Mouse (Mus musculus) right cerebral cortex, adult 2 months (tissue): ENCODE measurements around the gene Herc6.
A peak's percentile ranks its signal among the peaks of the same experiment; 100 is the strongest.

Experiments used
- DNase-seq, 2 experiments: peaks; one replicate each; pipeline ENCODE4 v3.0.0; 2021 to 2022; ENCODE audit warnings: low spot score in 2 of 2

Herc6 gene

DNA sequence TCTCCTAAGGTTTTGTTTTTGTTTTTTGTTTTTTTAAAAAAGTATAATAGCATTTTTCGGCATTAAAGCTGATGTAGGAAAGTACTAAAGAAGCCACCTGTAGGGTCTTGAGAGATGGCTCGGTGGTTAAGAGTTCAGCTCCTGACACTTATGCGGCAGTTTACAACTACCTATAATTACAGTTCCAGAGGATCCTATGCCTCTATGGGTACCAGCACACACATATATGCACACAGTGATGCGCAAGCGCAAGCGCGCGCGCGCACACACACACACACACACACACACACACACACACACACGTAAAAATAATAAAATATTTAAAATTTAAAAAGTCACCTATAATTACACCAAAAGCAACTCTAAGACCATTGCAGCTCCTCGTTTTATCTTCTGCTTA lies 795 bp downstream of the Herc6 start:
- no peak for DNase-seq

DNA sequence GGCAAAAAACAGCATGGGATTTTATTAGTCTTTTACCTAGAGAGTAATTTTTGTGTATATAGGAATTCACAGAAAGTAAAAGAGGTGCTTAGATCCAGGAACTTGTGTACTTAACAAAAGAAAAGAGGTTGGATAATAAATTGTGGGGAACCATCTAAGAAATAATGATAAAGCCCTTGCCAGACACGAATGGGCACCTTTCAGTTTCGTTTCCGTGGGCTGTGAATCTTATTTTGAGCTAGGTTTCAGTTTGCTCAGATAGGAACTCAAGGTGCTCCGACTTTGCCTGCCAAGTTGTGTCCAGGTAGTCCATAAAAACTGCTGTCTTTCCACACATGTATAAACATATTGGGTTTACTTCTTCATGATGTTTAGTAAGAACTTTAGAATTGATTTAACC lies 1.6 kb downstream of the Herc6 start:
- no peak for DNase-seq

DNA sequence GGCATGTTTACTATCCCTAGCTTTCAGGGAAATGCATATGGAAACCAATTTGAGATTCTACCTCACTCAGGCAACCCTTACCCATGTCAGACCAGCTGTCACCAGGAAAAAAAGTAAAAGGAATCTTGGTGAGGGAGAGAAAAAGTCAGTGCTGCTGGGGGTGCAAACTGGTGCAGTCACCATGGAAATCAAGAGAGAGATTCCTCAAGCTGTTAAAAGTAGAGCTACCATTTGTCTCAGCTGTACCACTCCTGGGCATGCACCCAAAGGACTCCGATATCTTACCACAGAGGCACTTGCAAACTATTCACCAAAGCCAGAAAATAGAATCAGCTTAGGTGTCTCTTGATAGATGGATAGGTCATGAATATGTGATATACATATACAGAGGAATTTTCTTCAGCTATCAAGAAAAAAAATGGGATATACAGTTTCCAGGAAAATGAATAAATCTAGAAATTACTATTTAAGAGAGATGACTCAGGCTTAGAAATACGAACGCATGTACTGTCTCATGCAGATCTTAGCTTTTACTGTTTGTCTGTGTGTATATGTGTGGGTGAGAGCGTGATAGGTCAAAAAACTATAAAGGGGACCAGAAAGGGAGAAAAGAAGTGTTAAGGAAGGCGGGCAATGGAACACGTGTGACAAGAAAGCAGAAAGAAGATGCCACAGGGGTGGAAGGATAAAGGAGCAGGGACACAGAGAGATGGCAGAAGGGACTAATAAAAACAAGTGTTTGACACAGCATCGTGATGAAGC lies 24.9 kb downstream of the Herc6 start:
- peak; percentile 56 to 70 for DNase-seq

DNA sequence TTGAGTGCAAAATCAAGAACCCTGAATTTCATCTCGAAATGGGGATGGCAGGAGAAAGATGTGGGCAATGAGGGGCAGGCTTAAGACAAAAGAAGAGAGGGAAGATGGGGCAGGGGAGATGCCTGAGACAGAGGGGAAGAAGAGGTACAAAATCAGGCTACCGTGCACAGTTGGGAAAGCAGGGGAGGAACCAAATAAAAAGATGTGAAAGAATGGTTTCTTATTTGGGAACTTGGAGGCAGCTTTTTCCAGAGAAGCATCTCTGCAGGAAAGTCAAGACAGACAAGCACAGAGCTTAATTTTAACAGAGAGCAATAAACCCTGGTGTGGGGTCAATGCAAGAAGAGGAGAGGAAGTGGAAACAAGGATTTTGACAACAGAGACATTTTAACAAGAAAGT lies 27.2 kb downstream of the Herc6 start:
- no peak for DNase-seq

DNA sequence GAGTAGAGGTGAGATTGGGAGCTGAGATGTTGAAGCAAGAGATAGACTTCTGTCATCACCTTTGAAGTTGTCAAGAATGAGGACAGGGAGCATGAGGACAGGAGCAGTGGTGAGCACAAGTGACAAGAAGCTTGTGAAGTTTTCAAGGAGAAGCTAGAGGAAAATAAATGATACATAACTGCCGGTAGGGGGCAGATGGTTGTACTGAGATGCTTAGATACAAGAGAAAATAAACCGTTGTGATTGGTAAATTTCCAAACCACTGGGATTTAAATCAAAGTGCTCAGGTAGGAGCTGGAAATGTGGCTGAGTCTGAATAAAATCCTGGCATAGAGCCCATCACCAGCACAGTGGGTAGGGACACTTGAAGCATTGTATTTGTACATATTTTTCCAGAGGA lies 28.8 kb downstream of the Herc6 start:
- no peak for DNase-seq

DNA sequence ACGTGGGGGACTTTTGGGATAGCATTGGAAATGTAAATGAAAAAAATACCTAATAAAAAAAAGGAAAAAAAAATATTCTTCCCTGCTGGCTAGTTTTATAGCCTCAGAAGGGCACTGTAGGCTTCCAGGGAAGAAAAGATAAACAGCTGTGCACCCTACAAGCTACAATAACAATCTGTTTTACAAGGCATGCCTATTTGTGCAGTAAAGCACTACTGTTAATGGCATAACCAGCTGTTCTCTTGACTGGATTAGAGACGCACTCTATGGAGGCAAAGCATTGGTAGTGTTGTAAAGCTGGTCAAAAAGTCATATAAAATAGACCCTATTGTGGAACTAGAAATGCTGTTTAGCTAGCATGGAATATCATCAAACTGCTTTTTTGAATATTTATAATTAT lies 35.0 kb downstream of the Herc6 start:
- no peak for DNase-seq

DNA sequence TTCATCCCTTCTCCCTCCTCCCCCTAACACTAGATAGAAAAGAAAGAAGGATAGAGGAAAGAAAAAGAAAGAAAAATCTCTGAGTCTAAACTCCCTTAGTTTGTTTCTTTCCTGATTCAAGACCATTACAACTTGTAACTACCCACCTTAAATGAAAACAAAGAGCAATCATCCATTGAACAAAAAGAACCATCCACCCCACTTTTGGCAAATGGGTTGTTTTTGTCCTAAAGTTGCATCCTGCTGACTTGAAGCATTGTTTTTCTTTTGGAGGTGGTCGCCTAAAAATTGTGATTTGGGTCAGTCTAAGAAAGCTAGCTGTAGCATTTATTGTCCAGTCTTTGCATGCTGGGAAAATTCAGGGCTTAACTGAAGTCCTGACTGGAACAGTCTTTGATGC lies 58.7 kb downstream of the Herc6 start:
- DNase-seq, result no peak

DNA sequence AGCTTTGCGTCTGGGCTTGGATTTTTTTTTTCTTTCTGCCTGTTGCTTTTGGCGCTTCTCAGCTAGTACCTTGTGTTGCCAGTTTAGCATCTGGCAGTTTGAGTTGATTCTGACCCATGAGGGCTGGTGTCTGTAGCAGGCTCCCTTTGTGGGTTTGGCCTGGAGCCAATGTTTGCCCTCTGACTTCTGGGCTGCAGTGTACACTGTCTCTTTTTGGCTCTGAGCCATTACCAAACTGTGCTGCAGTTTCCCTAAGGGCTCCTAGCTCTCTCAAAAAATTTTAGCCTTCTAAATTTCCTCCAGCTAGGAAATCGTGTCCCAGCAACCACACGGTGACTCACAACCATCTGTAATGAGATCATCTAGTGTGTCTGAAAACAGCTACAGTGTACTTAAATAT lies 61.0 kb downstream of the Herc6 start:
- DNase-seq, result peak; percentile 36 to 55

DNA sequence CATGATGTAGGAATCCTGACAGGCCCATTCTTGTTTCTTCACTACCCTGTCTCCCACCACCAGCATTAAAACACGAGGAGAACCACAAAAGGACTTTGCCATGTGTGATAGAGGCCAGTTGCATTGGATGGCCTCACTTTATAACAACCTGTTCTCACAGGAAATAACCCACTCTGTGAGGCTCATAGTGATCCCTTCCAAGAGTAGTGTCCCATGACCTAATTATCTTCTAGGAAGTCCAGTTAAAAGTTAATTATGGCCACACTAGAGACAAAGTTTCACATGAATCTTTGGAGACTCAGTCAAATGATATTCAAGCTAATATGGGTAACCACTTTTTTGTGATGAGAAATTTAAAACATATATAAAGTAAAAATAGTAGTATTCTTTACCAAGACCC lies 66.5 kb downstream of the Herc6 start:
- no peak for DNase-seq

DNA sequence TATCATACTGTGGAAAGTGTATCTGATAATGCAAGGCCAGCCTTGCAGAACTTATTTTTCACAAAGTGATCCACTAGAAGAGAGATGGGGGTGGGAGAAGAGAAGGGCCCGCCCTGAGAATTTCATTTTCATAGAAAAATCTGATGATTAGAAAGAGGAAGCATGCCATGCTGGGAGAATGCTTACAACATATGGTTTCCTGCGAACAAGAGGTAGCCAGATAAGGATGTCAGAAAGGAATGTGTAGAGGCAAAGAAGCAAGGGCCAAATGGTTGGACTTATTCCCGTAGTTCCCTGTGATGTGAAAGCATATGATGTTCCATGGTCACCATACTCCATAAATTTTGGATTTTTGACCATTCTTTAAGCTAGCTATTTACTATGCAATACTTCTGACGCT lies 80.5 kb downstream of the Herc6 start:
- no peak for DNase-seq

DNA sequence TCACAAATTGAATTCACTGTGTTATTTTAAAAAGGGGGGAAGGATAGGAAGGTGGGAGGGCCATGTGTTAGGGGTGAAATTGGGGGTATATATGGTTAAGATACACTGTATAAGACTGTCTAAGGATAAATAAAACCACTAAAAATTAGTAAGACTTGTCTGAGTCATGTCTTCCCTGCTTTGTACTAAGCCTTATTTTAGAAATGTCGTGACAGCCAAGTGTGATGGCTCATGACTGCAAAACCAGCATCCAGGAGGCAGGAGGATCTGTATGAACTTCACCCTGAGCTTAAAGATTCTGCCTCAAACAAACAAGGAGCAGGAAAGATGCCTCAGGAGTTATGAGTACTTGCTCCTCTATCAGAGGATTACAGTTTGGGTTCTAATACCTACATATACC lies 103.4 kb downstream of the Herc6 start:
- no peak for DNase-seq

DNA sequence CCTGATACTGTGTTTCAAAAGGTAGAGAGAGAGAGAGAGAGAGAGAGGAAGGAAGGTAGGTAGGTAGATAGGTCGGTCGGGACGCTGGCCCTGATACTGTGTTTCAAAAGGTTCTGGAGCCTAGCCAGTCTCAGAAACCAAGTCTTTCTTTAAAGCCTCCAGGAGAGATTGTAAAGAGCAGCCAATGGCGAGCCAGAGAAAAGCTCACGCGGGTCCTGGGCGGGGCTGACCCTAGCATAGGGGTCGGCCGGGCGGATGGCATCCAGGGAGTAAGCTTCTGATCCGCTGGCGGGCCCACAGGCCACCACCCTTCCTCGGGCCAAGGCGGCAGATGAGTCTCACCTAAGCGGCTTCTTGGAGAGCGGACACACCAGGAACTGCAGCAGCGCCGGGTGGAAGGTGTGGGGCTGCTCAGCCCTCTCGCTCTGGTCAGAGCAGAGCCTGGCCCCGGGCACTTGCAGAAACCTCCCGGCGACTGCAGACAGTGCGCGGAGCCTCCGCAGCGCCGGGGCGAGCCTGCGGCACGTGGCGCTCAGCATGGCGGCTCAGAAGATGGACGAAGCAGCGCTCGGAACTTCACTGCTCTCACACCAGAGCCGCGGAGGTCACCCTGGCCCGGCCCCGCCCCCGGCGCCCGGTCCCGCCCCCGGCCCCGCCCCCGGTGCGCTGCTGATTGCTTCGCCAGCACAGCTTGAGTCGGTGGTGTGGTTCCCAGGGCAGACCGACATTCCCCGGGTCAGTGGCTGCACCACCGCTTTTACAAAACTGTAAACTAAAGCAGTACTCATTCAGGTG lies 110.9 kb downstream of the Herc6 start, which contains the start of gene Pyurf:
TSS of gene Pyurf (minus strand) at position 612 of the 795 bp plus-strand sequence.
- DNase-seq, result peak; percentile 81 to 85

DNA sequence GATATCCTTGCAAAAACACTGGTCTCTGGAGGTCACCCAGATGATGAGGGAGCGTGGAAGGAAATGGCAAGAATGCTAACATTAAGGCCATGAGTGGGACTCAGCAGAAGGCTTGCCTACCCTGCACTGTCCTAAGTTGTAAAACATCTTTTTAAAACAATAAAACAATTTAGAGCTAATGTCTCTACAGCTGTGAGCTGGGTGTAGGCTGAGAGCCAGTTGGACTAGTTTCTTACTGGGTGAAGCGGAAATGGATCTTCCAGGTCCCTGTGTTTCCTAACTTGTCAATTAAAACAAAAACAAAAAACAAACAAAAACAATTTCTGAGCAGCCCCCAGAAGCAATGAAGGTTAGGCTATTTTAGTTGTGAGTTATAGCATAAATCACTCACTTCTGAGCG lies 112.3 kb downstream of the Herc6 start:
- no peak for DNase-seq

DNA sequence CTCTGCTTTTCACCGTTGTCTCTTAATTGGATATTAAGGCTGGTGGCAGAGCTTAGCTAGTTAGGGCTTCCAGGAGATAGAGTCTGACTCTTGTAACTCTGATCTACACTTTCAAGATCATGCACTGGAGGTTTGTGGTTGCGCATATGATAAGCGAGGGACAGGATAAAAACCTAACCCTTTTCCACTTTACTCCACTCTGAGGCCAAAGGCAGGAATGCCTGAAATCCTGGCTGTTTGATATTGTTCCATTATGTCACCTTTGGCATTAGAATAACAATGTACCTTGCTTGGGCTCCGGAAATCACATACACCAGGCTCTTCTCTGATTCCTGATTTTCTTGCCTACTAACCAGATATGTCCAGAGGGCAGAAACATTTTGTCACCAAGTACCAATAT lies 120.9 kb downstream of the Herc6 start:
- no peak for DNase-seq

DNA sequence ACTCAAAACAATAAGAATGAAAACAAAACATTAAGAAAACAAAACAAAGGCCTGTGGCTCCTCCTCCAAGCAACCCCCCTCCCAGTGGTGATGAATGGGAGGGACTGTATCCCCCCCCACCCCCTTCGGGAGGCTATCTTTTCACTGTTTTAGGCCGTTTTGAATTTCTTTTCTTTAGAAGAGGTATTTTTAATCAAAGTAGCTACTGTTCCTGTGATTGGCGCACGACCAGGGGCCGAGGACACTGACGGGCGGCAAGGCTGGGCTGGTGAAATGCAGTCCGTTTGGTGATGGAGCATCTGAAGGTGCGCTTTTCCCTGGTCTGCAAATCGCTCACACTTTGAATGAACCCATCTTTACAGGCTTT lies 121.6 kb downstream of the Herc6 start, which contains the start of gene Lancl2:
TSS of gene Lancl2 (plus strand) at position 165 of the 367 bp plus-strand sequence.
- peak; percentile 46 to 64 for DNase-seq

DNA sequence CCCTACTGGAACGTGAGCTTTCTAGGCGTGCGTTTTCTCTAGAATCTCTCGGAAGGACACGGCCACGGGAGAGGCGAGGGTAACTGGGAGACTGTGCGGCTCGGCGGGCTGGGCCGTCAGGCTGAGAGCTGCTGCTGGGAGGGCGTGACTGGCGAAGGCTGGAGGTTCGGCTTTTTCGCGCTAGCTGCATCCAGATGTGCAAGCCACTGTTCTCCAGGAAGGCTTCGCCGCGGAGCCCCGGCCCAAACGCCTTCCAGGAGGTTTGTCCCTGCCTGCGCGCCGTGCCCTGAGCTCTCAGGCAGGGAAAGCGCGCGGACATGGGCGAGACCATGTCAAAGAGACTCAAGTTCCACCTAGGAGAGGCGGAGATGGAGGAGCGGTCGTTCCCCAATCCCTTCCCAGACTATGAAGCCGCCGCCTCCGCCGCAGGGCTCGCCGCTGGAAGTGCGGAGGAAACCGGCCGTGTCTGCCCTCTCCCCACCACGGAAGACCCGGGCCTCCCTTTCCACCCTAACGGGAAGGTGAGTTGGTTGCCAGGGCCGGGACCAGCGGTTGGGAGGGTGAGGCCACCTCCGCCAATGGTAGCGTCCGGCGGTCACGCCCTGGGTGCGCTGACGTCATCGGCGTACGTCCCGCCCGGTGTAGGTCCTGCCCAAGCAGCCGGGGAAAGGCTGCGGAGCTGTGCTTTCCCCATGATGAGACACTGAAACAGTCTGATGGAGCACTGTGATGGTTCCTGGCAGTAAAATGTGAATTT lies 122.1 kb downstream of the Herc6 start:
- DNase-seq, result peak; percentile 92 to 96

DNA sequence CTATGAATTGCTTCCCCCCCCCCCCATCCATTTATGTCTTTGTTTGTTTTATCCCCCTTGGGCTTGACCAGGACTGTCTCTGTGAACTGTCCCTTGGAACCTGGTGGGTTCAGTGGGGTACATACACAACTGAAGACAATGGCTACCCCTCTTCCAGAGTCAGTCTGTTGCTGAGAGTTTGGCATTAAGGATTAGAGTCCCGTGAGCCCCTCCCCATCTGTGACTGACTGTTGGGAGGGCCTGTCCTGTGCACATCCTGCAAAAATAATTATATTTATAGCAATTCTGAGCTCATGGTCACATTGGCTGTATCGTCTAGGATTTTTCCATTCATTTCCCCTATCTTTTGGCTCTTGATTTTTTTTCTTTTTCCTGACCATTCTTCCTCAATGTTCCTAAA lies 122.9 kb downstream of the Herc6 start:
- no peak for DNase-seq

DNA sequence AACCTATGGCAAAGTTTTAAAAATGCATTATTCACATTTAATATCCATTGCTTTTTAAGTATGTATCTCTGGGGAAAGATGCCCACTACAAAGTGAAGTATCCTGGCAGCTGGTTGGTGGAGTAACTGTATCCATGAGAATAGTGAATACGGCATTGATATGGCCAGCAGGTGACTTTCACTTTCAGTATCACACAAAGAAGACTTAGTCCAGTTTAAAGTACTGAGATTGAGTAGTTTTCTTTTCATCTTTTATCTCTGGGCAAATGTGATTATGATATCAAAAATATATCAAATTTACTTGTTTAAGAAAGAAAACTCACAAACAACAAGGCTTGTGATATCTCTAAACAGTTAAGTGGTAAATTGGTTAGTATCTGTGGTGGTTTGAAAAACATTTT lies 125.9 kb downstream of the Herc6 start:
- DNase-seq, result no peak

DNA sequence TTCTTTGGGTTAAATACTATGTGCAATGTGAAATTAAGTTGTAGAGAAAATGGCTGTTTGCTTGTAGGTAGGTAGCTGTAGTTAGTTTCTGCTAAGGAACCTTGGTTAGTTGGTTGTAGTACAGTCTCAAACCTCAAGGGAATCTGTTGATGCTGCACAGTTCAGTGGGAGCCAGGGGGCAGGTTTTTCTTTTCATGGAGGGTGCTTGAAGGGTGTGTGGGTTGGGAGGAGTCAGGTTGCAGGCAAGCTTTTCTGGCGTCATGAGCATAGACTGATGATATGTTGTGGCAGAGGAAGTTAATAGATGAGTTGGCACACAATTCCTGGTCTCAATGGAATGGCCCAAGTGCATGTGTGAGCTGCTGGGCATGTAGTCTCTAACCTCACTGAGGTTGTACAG lies 130.9 kb downstream of the Herc6 start:
- DNase-seq, result no peak
